Mouse (Mus musculus) lung, embryonic 16.5 days (tissue): ENCODE measurements at regions not wholly inside any gene's neighbourhood (a gene's known extent, or its start where the extent isn't known, plus 50 kb on each side); places are given as distances from the start of the nearest gene placed in this dataset.

Experiments
- ATAC-seq: fragments of 200-750 bp; cut with Nextera tagmentation; 2 replicates; pipeline ENCODE4 v1.8.0; 2017; ENCODE audit warnings: low read depth, mild to moderate bottlenecking, moderate library complexity
- H3K27ac ChIP-seq: fragments of 300-500 bp; sonication (generic); 2 replicates; pipeline ENCODE4 v1.5.1; 2014; ENCODE audit warnings: mild to moderate bottlenecking, control low read depth, low read length
- H3K27me3 ChIP-seq: fragments of 300-500 bp; sonication (generic); 2 replicates; pipeline ENCODE4 v1.6.1; 2014; ENCODE audit warnings: low read depth, low read length, mixed read lengths; ENCODE audit not compliant: control insufficient read depth, insufficient read depth
- H3K36me3 ChIP-seq: fragments of 300-500 bp; sonication (generic); 2 replicates; pipeline ENCODE4 v1.6.1; 2014; ENCODE audit warnings: low read length; ENCODE audit not compliant: control insufficient read depth, insufficient read depth
- H3K4me1 ChIP-seq: fragments of 300-500 bp; sonication (generic); replicated peaks from 2 replicates; pipeline ENCODE4 v1.6.1; 2014; ENCODE audit warnings: low read length, mixed read lengths; ENCODE audit not compliant: control insufficient read depth, insufficient read depth
- H3K4me2 ChIP-seq: fragments of 300-500 bp; sonication (generic); 2 replicates; pipeline ENCODE4 v1.6.1; 2014; ENCODE audit warnings: low read depth, low read length, control low read depth
- H3K4me3 ChIP-seq: fragments of 300-500 bp; sonication (generic); 2 replicates; pipeline ENCODE4 v1.5.1; 2014; ENCODE audit warnings: mild to moderate bottlenecking, low read length, control low read depth
- H3K9ac ChIP-seq: fragments of 300-500 bp; sonication (generic); 2 replicates; pipeline ENCODE4 v1.6.1; 2014; ENCODE audit warnings: low read length, control low read depth
- H3K9me3 ChIP-seq: fragments of 300-500 bp; sonication (generic); 2 replicates; pipeline ENCODE4 v1.6.1; 2016; ENCODE audit warnings: low read length; ENCODE audit not compliant: control insufficient read depth
- WGBS: fragments of 180-500 bp; shearing (Covaris S2); extraction: QIAGEN DNeasy Blood & Tissue Kit; methylation state at CpG from one replicate; pipeline ENCODE4 v1.1.7; 2014; 5-methylcytosine and 5-hydroxymethylcytosine counted together

DNA sequence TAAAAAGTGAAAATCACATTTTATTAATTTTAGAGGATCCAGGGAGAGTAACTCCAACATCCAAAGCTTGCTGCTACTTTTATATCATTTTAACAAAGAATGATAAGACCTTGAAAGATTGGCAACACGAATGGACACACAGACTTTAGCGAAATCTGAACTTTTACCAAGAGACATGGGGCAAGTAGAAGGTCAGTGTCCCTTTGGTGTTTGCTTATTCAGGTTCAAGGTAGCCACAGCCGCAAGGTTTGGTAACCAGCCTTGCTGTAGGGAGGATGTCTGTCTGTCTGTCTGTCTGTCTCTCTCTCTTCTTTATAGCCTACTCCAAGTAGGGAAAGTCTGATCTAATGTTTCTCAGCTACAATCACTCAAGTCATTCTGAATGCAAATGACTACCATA is 75.0 kb upstream of the Tmc1 start:
- WGBS, result 83% methylated on average over 3 of the region's 3 CpGs
- Histone ChIP-seq H3K9me3 (no peaks in the 10 kb centered on the region), H3K27ac (no peak overlapping the region), H3K9ac (no peak overlapping the region), H3K36me3 (no peaks in the 10 kb centered on the region), H3K4me3 (no peak overlapping the region), H3K27me3 (no peaks in the 10 kb centered on the region), H3K4me2 (no peak overlapping the region), H3K4me1 (no peaks in the 10 kb centered on the region)
- ATAC-seq, result no peak

DNA sequence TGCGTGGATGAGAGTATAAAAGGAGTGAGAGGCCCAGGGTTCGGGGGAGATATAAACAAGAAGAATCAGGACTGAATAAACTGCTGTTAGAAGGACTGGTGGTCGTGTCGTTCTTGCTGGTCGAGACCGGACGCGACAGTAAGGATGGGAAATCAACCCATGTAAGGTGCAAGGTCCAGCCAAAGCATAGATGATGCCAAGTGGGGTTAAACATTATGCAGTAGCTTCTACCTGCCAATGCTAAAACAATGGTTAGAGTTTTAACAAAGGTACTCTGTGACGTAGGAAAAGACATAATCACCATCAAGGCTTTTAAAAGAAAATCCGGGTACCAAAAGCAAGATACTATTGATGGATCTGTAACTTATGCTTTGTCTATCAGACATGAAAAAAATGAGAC is 58.4 kb upstream of the Tmc1 start:
- no peaks in the 10 kb centered on the region for H3K27me3 ChIP-seq
- H3K9ac ChIP-seq, result no peak overlapping the region
- H3K4me2 ChIP-seq, result no peak overlapping the region
- no peak for ATAC-seq
- WGBS, result 88% methylated on average over 8 of the region's 10 CpGs
- no peak overlapping the region for H3K27ac ChIP-seq
- no peaks in the 10 kb centered on the region for H3K36me3 ChIP-seq
- no peak overlapping the region for H3K4me3 ChIP-seq
- no peaks in the 10 kb centered on the region for H3K4me1 ChIP-seq
- no peaks in the 10 kb centered on the region for H3K9me3 ChIP-seq

DNA sequence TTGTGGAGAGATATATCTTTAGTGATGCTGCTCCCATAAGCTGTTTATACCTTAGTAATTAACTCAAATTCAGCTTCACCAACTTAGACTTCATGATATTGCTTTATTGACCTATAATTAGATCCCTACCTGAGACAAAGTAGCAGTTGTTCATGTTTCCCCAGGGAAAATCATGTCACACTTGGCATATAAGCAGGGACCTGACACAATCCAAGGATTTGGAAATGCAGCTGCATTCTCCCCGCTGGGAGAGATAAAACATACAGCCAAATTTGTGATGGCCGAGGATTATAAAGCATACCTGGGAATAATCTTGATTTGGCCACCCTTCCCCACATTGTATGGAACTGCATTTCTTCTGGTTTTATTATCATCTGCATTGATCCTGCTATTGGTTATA is 55.6 kb upstream of the Tmc1 start:
- H3K4me2 ChIP-seq, result no peak overlapping the region
- H3K27ac ChIP-seq, result no peak overlapping the region
- H3K9ac ChIP-seq, result no peak overlapping the region
- ATAC-seq, result no peak
- no peaks in the 10 kb centered on the region for H3K27me3 ChIP-seq
- H3K9me3 ChIP-seq, result no peaks in the 10 kb centered on the region
- WGBS, result 84% methylated on average over 2 of the region's 2 CpGs
- H3K4me3 ChIP-seq, result no peak overlapping the region
- H3K4me1 ChIP-seq, result no peaks in the 10 kb centered on the region
- no peaks in the 10 kb centered on the region for H3K36me3 ChIP-seq

DNA sequence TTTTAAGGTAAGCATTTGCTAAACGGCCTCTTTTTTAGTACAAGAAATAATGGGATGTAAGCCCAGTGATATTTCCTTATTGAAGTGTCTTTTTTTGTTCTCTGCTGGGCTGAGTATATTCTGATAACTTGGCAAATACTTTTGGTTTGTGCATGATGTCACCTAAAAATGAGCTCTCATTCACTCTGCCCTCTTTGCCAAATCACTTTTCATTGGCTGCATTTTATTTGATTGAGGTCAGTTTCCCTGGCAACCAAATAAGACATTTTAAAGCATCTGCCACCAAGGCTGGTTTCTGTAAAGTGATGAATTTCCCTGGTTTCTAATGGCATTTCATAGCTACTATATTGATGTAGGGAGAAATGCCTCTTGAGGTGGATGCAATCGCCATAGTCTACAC is 50.4 kb upstream of the Tmc1 start:
- H3K9ac ChIP-seq, result no peak overlapping the region
- H3K9me3 ChIP-seq, result no peaks in the 10 kb centered on the region
- H3K4me1 ChIP-seq, result no peaks in the 10 kb centered on the region
- WGBS, result 80% methylated on average over 2 of the region's 2 CpGs
- ATAC-seq, result no peak
- H3K4me3 ChIP-seq, result no peak overlapping the region
- no peak overlapping the region for H3K4me2 ChIP-seq
- H3K36me3 ChIP-seq, result no peaks in the 10 kb centered on the region
- H3K27ac ChIP-seq, result no peak overlapping the region
- no peaks in the 10 kb centered on the region for H3K27me3 ChIP-seq
